Mouse (Mus musculus) spleen, postnatal 0 days (tissue): ENCODE results near the gene Usp31. TPM values are rescaled to one million over a fixed set of nuclear protein-coding genes. Genes with fewer than 3 reads are reported as not detected.

Source experiments
- polyA plus RNA-seq: library from polyadenylated mRNA; unstranded; fragments of >200 nt; fragmentation: Nextera tagmentation; extraction: Ambion mirVana; gene quantifications from 2 replicates; pipeline ENCODE4 v1.2.1, GENCODE M21; 2015

Gene Usp31
- 1.3 and 1.7 TPM in 2 replicates for polyA plus RNA-seq

GRCm38 (mm10) chr7:121707073-121707667 is at the start of gene Usp31:
Gene Usp31, minus strand, starts transcription at chr7:121707253.

DNA sequence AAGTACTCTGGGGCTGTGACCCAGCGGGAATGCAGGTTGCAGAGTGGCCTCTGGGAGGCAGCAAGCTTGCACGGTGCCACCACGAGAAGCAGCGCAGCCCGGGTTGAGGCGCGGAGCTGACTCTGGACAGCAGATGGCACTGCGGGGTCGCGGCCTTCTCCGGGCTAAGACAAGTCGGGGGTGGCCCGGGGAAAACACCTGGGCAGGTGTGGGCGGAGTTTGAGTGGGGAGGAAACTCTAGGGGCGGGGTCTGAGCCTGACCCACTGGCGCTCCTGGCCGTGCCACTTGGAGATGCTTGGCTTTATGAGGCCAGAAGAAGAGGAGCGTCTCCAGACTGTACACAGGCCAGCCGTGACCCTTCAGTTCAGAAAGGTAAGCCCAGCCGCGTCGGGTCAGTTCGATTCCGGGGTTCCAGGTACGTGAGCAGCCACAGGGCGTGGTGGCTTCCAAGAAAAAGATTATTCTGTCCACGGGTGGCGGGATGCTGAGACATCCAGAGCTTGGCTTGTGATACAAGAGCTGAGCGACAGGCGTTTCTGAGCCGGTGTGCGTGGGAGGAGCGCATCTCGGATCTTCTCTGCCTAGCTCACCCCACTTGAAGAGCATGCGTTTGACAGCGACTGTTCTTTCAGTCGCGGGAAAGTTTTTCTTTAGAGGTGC is 27.2 kb upstream of the Usp31 start, which contains the start of gene Scnn1g:
Gene Scnn1g, plus strand, starts transcription at position 309 of the 661 bp plus-strand sequence.

Other genes with a start within 250 kb of the Usp31 start
- gene Scnn1g, start 27.2 kb upstream of the Usp31 start, polyA plus RNA-seq, result not detected in 2 replicates
- not detected in 2 replicates for gene Scnn1b, start 157.8 kb upstream of the Usp31 start, polyA plus RNA-seq